Mouse (Mus musculus) brain, embryonic 18.5 days (tissue): Measurements from ENCODE around the gene Arhgap44.

Experiments used
- DNase-seq: peaks from one replicate; pipeline ENCODE4 v3.0.0-alpha.2; 2012; ENCODE audit warnings: low read depth, low spot score

Arhgap44 gene

GRCm38 (mm10) chr11:65162767-65163120, at the start of gene Arhgap44:
Gene Arhgap44, minus strand, starts transcription at chr11:65162961.
- DNase-seq, result peak; percentile 26

GRCm38 (mm10) chr11:65211701-65212100, 48.9 kb upstream of the Arhgap44 start:
- DNase-seq, result no peak

- no peak for DNase-seq
These were observed 46.7 kb upstream of the Arhgap44 start for GRCm38 (mm10) chr11:65209441-65209840.

GRCm38 (mm10) chr11:65205306-65205705, 42.5 kb upstream of the Arhgap44 start:
- DNase-seq, result no peak

- DNase-seq, result no peak
These were observed 41.9 kb upstream of the Arhgap44 start for GRCm38 (mm10) chr11:65204651-65205050.

GRCm38 (mm10) chr11:65203020-65203419, 40.3 kb upstream of the Arhgap44 start:
- no peak for DNase-seq

GRCm38 (mm10) chr11:65202236-65202635, 39.5 kb upstream of the Arhgap44 start:
- no peak for DNase-seq

- DNase-seq, result no peak
These were observed 35.3 kb upstream of the Arhgap44 start for GRCm38 (mm10) chr11:65198026-65198425.

- DNase-seq, result peak; percentile 54
These were observed 34.5 kb upstream of the Arhgap44 start for GRCm38 (mm10) chr11:65197280-65197679.

GRCm38 (mm10) chr11:65186974-65187373, 24.2 kb upstream of the Arhgap44 start:
- no peak for DNase-seq

- no peak for DNase-seq
These were observed 22.4 kb upstream of the Arhgap44 start for GRCm38 (mm10) chr11:65185114-65185513.

- no peak for DNase-seq
These were observed 7.5 kb upstream of the Arhgap44 start for GRCm38 (mm10) chr11:65170121-65170750.

GRCm38 (mm10) chr11:65161881-65162766, 637 bp downstream of the Arhgap44 start:
- DNase-seq, result no peak

GRCm38 (mm10) chr11:65160991-65161880, 1.5 kb downstream of the Arhgap44 start:
- no peak for DNase-seq

GRCm38 (mm10) chr11:65159791-65160190, 3.0 kb downstream of the Arhgap44 start, which contains the start of gene 1700086D15Rik:
Gene 1700086D15Rik, minus strand, starts transcription at chr11:65159891.
- DNase-seq, result no peak

- no peak for DNase-seq
These were observed 4.1 kb downstream of the Arhgap44 start for GRCm38 (mm10) chr11:65158658-65158990.

GRCm38 (mm10) chr11:65157966-65158657, 4.6 kb downstream of the Arhgap44 start:
- no peak for DNase-seq

- DNase-seq, result no peak
These were observed 9.8 kb downstream of the Arhgap44 start for GRCm38 (mm10) chr11:65153006-65153405.

- DNase-seq, result no peak
These were observed 14.3 kb downstream of the Arhgap44 start for GRCm38 (mm10) chr11:65148441-65148840.

- DNase-seq, result no peak
These were observed 19.8 kb downstream of the Arhgap44 start for GRCm38 (mm10) chr11:65142838-65143417.

- no peak for DNase-seq
These were observed 23.7 kb downstream of the Arhgap44 start for GRCm38 (mm10) chr11:65139030-65139429.
